Mouse (Mus musculus) mesoderm, embryonic 11.5 days (tissue): ENCODE measurements at regions not wholly inside any gene's neighbourhood (a gene's known extent, or its start where the extent isn't known, plus 50 kb on each side); places are given as distances from the start of the nearest gene placed in this dataset.
A peak's percentile ranks its signal among the peaks of the same experiment; 100 is the strongest.

Experiments
- DNase-seq: peaks from one replicate; pipeline ENCODE4 v3.0.0-alpha.2; 2012; ENCODE audit warnings: low read depth, low spot score

- DNase-seq, result no peak
Observed at GRCm38 (mm10) chr6:122394160-122394559, 53.8 kb upstream of the Phc1 start.

DNA sequence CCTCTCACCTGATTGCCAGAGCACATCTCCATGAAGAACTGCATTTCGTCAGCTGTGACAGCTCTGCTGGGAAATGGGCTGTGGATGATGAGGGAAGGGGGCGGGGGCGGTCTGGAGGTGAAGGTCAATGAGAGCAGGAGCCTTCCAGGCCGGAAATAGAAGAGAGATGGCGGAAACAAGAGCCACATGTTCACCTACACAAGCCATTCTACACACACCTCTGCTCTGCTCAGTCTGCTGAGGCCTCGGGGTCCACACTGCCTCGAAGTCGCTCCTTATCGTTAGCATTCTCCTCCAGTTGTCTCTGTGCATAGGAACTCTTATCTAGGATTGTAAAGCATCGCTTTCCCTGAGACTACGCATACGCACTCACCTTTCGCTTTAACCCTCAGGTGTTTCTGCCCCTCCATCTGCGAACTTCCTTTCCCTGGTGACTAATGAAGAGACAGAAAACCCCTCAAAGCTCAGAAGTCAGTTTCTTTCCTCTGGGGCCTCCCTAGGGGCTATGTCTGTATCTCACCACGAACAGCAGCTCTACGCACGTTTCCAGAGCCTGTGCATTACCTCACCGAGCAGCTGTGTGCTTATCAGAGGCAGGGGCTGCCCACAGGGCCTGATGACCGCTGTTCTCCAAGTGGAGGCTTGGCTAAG, 53.0 kb upstream of the Phc1 start:
- DNase-seq, result no peak

DNA sequence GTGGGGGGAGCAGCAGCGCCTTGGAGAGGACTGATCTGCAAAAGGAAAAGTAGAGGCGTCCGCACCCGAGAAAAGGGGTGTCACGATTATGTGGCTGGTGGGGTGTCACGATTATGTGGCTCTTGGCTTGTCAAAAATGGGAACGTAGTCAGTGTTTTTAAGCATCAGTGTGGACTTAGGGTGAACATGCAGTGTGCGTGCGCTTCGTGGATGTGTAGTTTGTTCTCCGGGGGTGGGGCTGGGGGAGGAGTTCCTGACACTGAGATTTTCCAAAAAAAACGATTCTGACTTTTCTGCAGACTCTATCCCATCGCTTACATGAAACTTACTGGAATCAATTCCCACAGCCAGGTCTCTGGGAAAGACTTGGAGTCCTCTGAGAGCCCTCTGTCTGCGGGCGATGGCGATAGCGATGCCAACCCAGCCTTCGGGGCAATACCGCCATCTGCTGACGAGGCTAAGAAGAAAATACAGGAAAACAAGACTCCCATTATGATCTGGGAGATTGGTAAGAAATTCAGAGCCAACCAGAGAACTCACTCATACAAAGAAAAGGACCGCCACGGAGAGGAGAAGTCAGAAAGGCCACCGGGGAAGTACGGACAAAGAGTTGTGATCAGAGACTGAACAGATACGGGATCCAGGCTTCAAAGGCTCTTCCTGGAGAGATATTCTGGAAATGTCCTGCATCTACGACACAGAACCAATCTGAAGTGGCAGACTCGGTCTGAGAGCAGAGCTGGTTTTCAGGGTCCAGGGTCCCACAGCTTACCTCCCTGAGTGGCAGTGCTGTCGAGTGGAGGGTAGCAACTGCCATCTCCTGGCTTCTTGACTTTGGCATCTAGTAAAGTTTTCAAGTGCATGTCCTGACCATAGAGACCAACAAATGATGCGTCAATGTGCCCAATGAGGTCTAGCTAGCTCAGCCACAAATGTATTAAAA, 51.6 kb upstream of the Phc1 start:
- DNase-seq, result peak; percentile 85

DNA sequence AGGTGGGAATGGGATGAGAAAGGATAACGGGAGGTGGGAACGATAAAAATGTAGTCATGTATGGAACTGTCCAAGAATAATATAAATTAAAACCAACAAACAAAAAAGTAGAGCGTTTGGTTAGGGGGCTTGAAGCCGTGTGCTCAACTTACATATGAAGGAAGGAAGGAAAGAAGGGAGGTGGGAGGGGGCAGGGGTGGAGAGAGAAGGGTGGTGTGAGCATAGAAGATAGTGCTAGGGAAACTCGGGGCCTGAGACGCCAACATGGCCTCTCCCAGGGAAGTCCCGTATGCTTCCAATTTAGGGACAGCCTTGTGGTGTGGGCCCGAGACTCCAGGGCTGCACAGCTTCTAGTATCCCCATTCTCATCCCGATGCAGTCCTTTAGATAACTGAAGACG, 50.8 kb upstream of the Phc1 start:
- no peak for DNase-seq

DNA sequence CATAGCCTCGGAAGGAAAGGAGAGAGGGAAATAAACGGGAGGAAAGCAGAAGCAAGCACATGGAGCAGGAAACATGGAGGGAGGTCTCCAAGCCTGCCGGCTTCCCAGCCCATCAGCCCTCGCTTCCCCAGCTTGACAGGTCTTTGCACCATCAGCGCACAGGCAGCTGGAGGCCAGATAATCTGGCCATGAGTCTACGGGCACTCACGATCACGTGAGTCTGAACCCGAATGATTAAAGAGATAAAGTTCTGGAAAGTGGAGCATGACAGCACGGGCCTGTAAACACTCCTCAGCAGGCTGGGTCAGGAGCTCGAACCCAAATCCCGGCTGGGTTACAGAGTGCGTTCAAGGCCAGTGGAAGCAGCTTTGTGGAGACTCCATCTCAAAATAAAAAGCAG, 50.4 kb upstream of the Phc1 start:
- no peak for DNase-seq
